Mouse (Mus musculus) gastrocnemius, postnatal 14 days (tissue): ENCODE results near the gene Senp3. TPM values are rescaled to one million over a fixed set of nuclear protein-coding genes. Genes with fewer than 3 reads are reported as not detected.
"Not testable (repeated sequence)": the region's sequence is repeated elsewhere in the genome, so short reads cannot be mapped to it uniquely, and the experiment has no call there.

ENCODE experiments used
- DNase-seq: peaks from one replicate; pipeline ENCODE4 v3.0.0; 2021; ENCODE audit warnings: mixed read lengths
- intact Hi-C: fragments of 180-260 bp; cut with DNase I; formaldehyde crosslinking; loops from one replicate; pipeline ENCODE4 v1.15.1; 2025; ENCODE audit warnings: low total_unique reads
- total RNA-seq, 2 experiments: library from RNA; stranded (reverse); gene quantifications; 2 replicates each; pipeline ENCODE4 v1.2.3; 2021

The Senp3 gene
- total RNA-seq, 2 experiments from 2014 or later = 22.4 to 23.2 TPM

- intact Hi-C loops = no loop called here
- DNase-seq = peak; percentile 86
Observed at GRCm38 (mm10) chr11:69706775-69707479, 25.0 kb upstream of the Senp3 start.

DNA sequence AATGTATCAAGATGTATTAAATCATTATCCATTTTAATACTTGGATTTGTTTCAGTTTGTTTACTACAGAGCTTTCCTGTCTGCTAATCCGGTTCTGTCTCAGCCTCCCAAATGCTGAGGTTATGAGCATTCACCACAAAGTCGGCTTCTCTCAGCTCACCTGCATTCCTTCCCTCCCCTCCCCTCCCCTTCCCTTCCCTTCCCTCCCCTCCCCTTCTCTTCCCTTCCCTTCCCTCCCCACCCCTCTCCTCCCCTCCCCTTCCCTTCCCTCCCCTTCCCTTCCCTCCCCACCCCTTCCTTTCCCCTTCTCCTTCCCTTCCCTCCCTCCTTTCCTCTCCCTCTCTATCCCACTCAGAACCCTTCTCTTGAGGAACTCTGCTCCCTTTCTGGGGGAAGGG lies 22.7 kb upstream of the Senp3 start:
- intact Hi-C loops = no loop called here
- no peak for DNase-seq

GRCm38 (mm10) chr11:69703814-69704612 lies 22.1 kb upstream of the Senp3 start:
- no peak for DNase-seq
- intact Hi-C loops = no loop called here

DNA sequence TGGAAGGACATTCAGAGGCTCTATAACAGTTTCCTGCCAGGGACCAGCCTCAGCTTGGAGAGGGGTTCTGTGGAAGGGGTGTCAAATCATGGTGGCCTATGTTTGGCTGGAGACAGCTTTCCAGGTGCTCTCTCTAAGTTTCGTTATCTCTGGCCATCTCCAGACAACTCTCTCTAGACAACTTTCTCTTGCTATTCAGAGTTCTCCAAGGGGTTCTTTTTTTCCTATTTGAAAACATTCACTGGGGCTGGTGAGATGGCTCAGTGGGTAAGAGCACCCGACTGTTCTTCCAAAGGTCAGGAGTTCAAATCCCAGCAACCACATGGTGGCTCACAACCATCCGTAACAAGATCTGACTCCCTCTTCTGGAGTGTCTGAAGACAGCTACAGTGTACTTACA lies 21.5 kb upstream of the Senp3 start:
- intact Hi-C loops, DNase-seq: not testable (repeated sequence)

- DNase-seq, intact Hi-C loops: not testable (repeated sequence)
Observed at GRCm38 (mm10) chr11:69702886-69703285, 21.0 kb upstream of the Senp3 start.

GRCm38 (mm10) chr11:69699595-69699994 lies 17.7 kb upstream of the Senp3 start:
- intact Hi-C loops = no loop called here
- DNase-seq = no peak

GRCm38 (mm10) chr11:69698574-69698973 lies 16.7 kb upstream of the Senp3 start:
- no peak for DNase-seq
- intact Hi-C loops = no loop called here

DNA sequence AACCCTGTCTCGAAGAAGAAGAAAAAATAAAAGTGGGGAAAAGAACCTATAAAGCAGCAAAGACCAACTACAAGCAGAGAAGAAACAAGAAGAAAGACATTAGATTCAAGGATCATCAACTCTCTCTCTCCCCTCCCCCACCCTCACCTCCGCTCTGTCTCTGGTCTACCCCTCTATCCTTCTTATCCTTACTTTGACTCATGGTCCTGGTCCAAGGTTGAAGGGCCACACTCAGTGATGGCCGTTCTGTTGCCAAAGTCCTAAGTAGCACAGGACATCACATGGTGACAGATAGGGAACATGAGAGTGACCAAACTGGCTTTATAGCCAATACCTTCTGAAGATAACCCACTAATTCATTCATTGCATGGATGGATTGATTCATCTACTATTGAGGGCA lies 15.5 kb upstream of the Senp3 start:
- intact Hi-C loops = no loop called here

DNA sequence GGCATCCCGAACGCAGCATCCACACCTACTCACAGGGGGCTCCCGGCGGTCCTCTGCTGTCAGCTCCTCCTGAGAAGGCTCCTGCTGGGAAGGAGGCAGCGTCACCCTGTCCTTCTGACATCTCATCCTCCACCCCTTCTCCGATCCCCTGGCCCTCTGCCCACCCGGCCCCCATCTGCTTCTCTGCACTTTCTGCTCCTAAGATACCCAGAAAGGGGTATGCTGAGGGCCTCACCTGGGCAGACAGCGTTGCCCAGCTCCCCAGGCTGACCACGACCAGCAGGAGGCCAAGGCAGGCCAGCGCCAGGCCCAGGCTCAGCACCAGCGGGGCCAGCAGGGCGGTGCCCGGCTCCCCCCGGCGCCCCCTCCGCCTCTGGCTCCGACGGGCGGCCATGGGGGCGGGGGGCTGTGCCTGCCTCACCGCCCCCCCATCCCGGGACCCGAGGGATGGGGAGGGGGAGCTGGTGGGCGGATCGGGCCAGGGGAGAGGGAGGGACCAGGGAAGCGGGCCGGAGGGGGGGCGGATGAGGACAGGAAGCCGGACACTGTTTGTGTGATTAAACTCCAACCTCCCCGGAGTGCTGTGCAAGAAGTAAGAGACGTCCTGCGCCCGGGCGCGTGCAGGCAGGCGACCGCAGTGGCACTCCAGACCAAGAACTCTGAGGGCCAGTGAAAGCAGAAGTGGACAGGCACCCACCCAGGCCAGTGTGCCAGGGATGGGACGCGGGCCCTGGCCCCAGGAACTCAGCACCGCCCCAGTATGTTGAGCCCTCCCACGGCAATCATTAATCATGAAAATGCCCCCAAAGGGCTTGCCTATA lies 13.7 kb upstream of the Senp3 start, which contains the start of the genes Tnfsf12 and Tnfsfm13:
Gene Tnfsf12 (minus strand): TSS at position 489 of the 821 bp plus-strand sequence.
Gene Tnfsfm13 (minus strand): TSS at position 738 of the 821 bp plus-strand sequence.
- intact Hi-C loops = no loop called here
- DNase-seq = peak; percentile 86

More for the DNA sequence above, 15.5 kb upstream of the Senp3 start:
- DNase-seq = no peak

- intact Hi-C loops = no loop called here
- no peak for DNase-seq
Observed at GRCm38 (mm10) chr11:69695046-69695360, 13.1 kb upstream of the Senp3 start.

- DNase-seq = no peak
- intact Hi-C loops = loop anchor here (5.0 kb wide), 1 partner anchor 59 kb away; no protein-coding TSS in a partner anchor
Observed at GRCm38 (mm10) chr11:69693421-69693965, 11.6 kb upstream of the Senp3 start.

- intact Hi-C loops = loop anchor here (5.0 kb wide), 1 partner anchor 59 kb away; no protein-coding TSS in a partner anchor
- no peak for DNase-seq
Observed at GRCm38 (mm10) chr11:69692863-69693262, 11.0 kb upstream of the Senp3 start.

DNA sequence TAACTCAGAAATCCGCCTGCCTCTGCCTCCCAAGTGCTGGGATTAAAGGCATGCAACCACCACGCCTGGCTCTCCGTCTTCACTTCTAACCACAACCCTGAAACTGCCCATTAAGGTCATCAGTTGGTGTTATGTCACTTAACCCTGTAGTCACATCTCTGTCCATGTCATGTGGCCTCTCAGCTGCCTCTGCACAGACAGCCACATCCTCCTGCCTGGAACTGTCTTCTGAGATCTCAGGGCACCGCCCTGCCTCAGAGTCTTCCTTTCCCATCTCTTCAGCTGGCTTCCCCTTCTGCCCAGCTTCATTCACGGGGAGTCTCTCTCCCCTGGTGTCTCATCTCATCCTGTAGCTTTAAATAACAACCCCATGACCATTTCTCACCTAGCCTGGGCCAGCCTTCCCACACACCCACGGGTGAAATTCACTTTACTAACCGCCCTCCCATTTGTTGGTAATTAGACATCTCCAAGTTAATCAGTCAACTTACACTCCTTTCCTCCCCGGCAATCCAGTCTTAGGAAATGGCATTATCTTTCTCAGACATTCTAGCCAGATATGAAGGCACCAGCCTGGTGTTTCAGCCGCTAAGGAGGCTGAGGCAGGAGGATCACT lies 10.4 kb upstream of the Senp3 start:
- intact Hi-C loops = loop anchor here (5.0 kb wide), 1 partner anchor 60 kb away; no protein-coding TSS in a partner anchor
- no peak for DNase-seq

GRCm38 (mm10) chr11:69689891-69690290 lies 8.0 kb upstream of the Senp3 start:
- intact Hi-C loops = loop anchor here (5.0 kb wide), 1 partner anchor 62 kb away; no protein-coding TSS in a partner anchor
- DNase-seq = no peak

DNA sequence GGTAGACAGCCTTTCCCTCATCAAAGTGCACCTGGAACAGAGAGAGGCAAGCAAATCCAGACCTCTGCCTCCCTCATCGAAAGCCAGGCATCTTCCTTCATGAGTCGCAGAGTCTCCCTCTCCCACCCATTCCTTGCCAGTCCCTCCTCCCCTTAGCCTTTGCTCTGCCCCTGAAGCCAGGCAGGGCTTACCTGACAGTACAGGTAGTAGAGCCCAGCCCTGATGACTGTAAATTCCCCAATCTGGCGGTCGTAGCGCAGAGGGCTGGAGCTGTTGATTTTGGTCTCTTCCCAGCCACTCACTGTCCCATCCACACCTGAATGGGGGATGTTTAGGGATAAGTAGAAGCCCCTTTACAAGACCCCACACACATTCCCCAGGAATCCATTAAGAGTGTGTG lies 5.2 kb upstream of the Senp3 start:
- intact Hi-C loops = no loop called here
- no peak for DNase-seq

- DNase-seq = peak; percentile 91
- intact Hi-C loops = no loop called here
Observed at GRCm38 (mm10) chr11:69686377-69686776, 4.5 kb upstream of the Senp3 start.

- intact Hi-C loops = no loop called here
- DNase-seq = peak; percentile 81
Observed at GRCm38 (mm10) chr11:69685526-69686148, 3.8 kb upstream of the Senp3 start, which contains the start of gene Tnfsf13. Gene Tnfsf13 (minus strand): TSS chr11:69685784.

GRCm38 (mm10) chr11:69684936-69685335 lies 3.1 kb upstream of the Senp3 start:
- intact Hi-C loops = no loop called here
- DNase-seq = peak; percentile 25
